Mouse (Mus musculus) forebrain, embryonic 16.5 days (tissue): ENCODE results near the gene Clip1. TPM values are rescaled to one million over a fixed set of nuclear protein-coding genes. Genes with fewer than 3 reads are reported as not detected.

ENCODE experiments used
- ATAC-seq: fragments of 200-750 bp; cut with Nextera tagmentation; 2 replicates; pipeline ENCODE4 v1.8.0; 2017; ENCODE audit warnings: mild to moderate bottlenecking, moderate library complexity
- H3K27ac ChIP-seq: fragments of 300-500 bp; sonication (generic); 2 replicates; pipeline ENCODE4 v1.5.1; 2014; ENCODE audit warnings: low read length, control low read depth
- H3K27me3 ChIP-seq: fragments of 300-500 bp; sonication (generic); replicated peaks from 2 replicates; pipeline ENCODE4 v1.6.1; 2014; ENCODE audit warnings: low read length; ENCODE audit not compliant: control insufficient read depth, insufficient read depth
- H3K36me3 ChIP-seq: fragments of 300-500 bp; sonication (generic); 2 replicates; pipeline ENCODE4 v1.6.1; 2014; ENCODE audit not compliant: control insufficient read depth, insufficient read depth
- H3K4me1 ChIP-seq: fragments of 300-500 bp; sonication (generic); replicated peaks from 2 replicates; pipeline ENCODE4 v1.6.1; 2014; ENCODE audit warnings: low read length; ENCODE audit not compliant: control insufficient read depth, insufficient read depth
- H3K4me2 ChIP-seq: fragments of 300-500 bp; sonication (generic); 2 replicates; pipeline ENCODE4 v1.6.1; 2014; ENCODE audit warnings: mild to moderate bottlenecking, low read length, control low read depth
- H3K4me3 ChIP-seq: fragments of 300-500 bp; sonication (generic); replicated peaks from 2 replicates; pipeline ENCODE4 v1.5.1; 2014; ENCODE audit warnings: mild to moderate bottlenecking, low read length, control low read depth
- H3K9ac ChIP-seq: fragments of 300-500 bp; sonication (generic); replicated peaks from 2 replicates; pipeline ENCODE4 v1.6.1; 2014; ENCODE audit warnings: low read depth, low read length, control low read depth
- H3K9me3 ChIP-seq: fragments of 300-500 bp; sonication (generic); 2 replicates; pipeline ENCODE4 v1.6.1; 2016; ENCODE audit warnings: low read length; ENCODE audit not compliant: control insufficient read depth
- WGBS: fragments of 180-500 bp; shearing (Covaris S2); extraction: QIAGEN DNeasy Blood & Tissue Kit; methylation state at CpG from one replicate; pipeline ENCODE4 v1.1.7; 2014; 5-methylcytosine and 5-hydroxymethylcytosine counted together
- polyA plus RNA-seq: library from polyadenylated mRNA; unstranded; fragments of >200 nt; fragmentation: Nextera tagmentation; extraction: Ambion mirVana; gene quantifications from 2 replicates; pipeline ENCODE4 v1.2.1, GENCODE M21; 2015

Gene Clip1
- polyA plus RNA-seq, 1 experiment from 2014 or later: 93.0 TPM

GRCm38 (mm10) chr5:123661602-123662001 lies 22.8 kb downstream of the Clip1 start:
- 83% methylated on average over 3 of the region's 3 CpGs for WGBS
- Histone ChIP-seq H3K9me3 (no peaks in the 10 kb centered on the region), H3K27ac (no peak overlapping the region), H3K4me3 (no peak overlapping the region), H3K27me3 (no peaks in the 10 kb centered on the region), H3K4me1 (no peaks in the 10 kb centered on the region), H3K36me3 (no peaks in the 10 kb centered on the region), H3K9ac (no peak overlapping the region), H3K4me2 (no peak overlapping the region)
- ATAC-seq: no peak

GRCm38 (mm10) chr5:123657651-123658050 lies 26.8 kb downstream of the Clip1 start:
- H3K4me2 ChIP-seq: no peak overlapping the region
- no peak overlapping the region for H3K27ac ChIP-seq
- no peaks in the 10 kb centered on the region for H3K9me3 ChIP-seq
- no peak overlapping the region for H3K4me3 ChIP-seq
- H3K9ac ChIP-seq: no peak overlapping the region
- no peaks in the 10 kb centered on the region for H3K27me3 ChIP-seq
- H3K36me3 ChIP-seq: peaks cover 4% of the 10 kb centered on the region; the same call in 1 of the 2 replicates
- 89% methylated on average over 7 of the region's 7 CpGs for WGBS
- no peak for ATAC-seq
- H3K4me1 ChIP-seq: no peaks in the 10 kb centered on the region

GRCm38 (mm10) chr5:123654937-123655336 lies 29.5 kb downstream of the Clip1 start:
- H3K4me2 ChIP-seq: no peak overlapping the region
- H3K9ac ChIP-seq: no peak overlapping the region
- no peak overlapping the region for H3K4me3 ChIP-seq
- H3K27ac ChIP-seq: no peak overlapping the region
- H3K9me3 ChIP-seq: no peaks in the 10 kb centered on the region
- ATAC-seq: no peak
- 30% methylated on average over 5 of the region's 5 CpGs for WGBS
- H3K4me1 ChIP-seq: no peaks in the 10 kb centered on the region
- H3K27me3 ChIP-seq: no peaks in the 10 kb centered on the region
- peaks cover 4% of the 10 kb centered on the region; the same call in 1 of the 2 replicates for H3K36me3 ChIP-seq

GRCm38 (mm10) chr5:123653287-123653801 lies 31.1 kb downstream of the Clip1 start:
- ATAC-seq: no peak
- H3K9ac ChIP-seq: no peak overlapping the region
- no peak overlapping the region for H3K27ac ChIP-seq
- no peak overlapping the region for H3K4me3 ChIP-seq
- no peaks in the 10 kb centered on the region for H3K4me1 ChIP-seq
- H3K9me3 ChIP-seq: no peaks in the 10 kb centered on the region
- no peak overlapping the region for H3K4me2 ChIP-seq
- no peaks in the 10 kb centered on the region for H3K27me3 ChIP-seq
- H3K36me3 ChIP-seq: peaks cover 6% of the 10 kb centered on the region
- 82% methylated on average over 11 of the region's 11 CpGs for WGBS

- no peaks in the 10 kb centered on the region for H3K27me3 ChIP-seq
- peaks cover 17% of the 10 kb centered on the region for H3K36me3 ChIP-seq
- no peak overlapping the region for H3K27ac ChIP-seq
- no peak overlapping the region for H3K4me3 ChIP-seq
- H3K4me1 ChIP-seq: no peaks in the 10 kb centered on the region
- no peak for ATAC-seq
- H3K9ac ChIP-seq: no peak overlapping the region
- H3K9me3 ChIP-seq: no peaks in the 10 kb centered on the region
- WGBS: 68% methylated on average over 2 of the region's 2 CpGs
- no peak overlapping the region for H3K4me2 ChIP-seq
These were observed 33.6 kb downstream of the Clip1 start for GRCm38 (mm10) chr5:123650825-123651224.

GRCm38 (mm10) chr5:123642401-123642800 lies 42.0 kb downstream of the Clip1 start:
- no peaks in the 10 kb centered on the region for H3K4me1 ChIP-seq
- ATAC-seq: no peak
- 93% methylated on average over 17 of the region's 17 CpGs for WGBS
- no peak overlapping the region for H3K9ac ChIP-seq
- H3K4me3 ChIP-seq: no peak overlapping the region
- H3K9me3 ChIP-seq: no peaks in the 10 kb centered on the region
- H3K4me2 ChIP-seq: no peak overlapping the region
- peaks cover 37% of the 10 kb centered on the region for H3K36me3 ChIP-seq
- H3K27ac ChIP-seq: no peak overlapping the region
- no peaks in the 10 kb centered on the region for H3K27me3 ChIP-seq

GRCm38 (mm10) chr5:123641259-123641900 lies 43.0 kb downstream of the Clip1 start:
- no peak overlapping the region for H3K9ac ChIP-seq
- H3K4me2 ChIP-seq: no peak overlapping the region
- no peaks in the 10 kb centered on the region for H3K27me3 ChIP-seq
- no peaks in the 10 kb centered on the region for H3K9me3 ChIP-seq
- ATAC-seq: no peak
- H3K36me3 ChIP-seq: peaks cover 30% of the 10 kb centered on the region
- no peak overlapping the region for H3K27ac ChIP-seq
- WGBS: 92% methylated on average over 7 of the region's 7 CpGs
- H3K4me3 ChIP-seq: no peak overlapping the region
- H3K4me1 ChIP-seq: no peaks in the 10 kb centered on the region

GRCm38 (mm10) chr5:123640181-123640580 lies 44.2 kb downstream of the Clip1 start:
- ATAC-seq: no peak
- H3K4me2 ChIP-seq: no peak overlapping the region
- H3K27me3 ChIP-seq: no peaks in the 10 kb centered on the region
- H3K4me3 ChIP-seq: no peak overlapping the region
- peaks cover 29% of the 10 kb centered on the region for H3K36me3 ChIP-seq
- H3K9me3 ChIP-seq: no peaks in the 10 kb centered on the region
- WGBS: 85% methylated on average over 9 of the region's 9 CpGs
- no peaks in the 10 kb centered on the region for H3K4me1 ChIP-seq
- H3K9ac ChIP-seq: no peak overlapping the region
- H3K27ac ChIP-seq: no peak overlapping the region

GRCm38 (mm10) chr5:123631210-123631609 lies 53.2 kb downstream of the Clip1 start:
- Histone ChIP-seq H3K4me2 (no peak overlapping the region), H3K27me3 (no peaks in the 10 kb centered on the region), H3K27ac (no peak overlapping the region), H3K9me3 (no peaks in the 10 kb centered on the region), H3K4me3 (no peak overlapping the region), H3K9ac (no peak overlapping the region), H3K36me3 (peaks cover 11% of the 10 kb centered on the region; the same call in 1 of the 2 replicates), H3K4me1 (no peaks in the 10 kb centered on the region)
- ATAC-seq: no peak
- WGBS: 89% methylated on average over 10 of the region's 10 CpGs
